Mouse (Mus musculus) cortical plate, adult 2 months (tissue): ENCODE results near the gene Nova1.

Source experiments
- CTCF ChIP-seq: fragments of 200-500 bp; IDR thresholded peaks from 2 replicates; pipeline ENCODE4 v1.5.1; 2011; ENCODE audit warnings: mild to moderate bottlenecking, control low read depth, low read length; ENCODE audit not compliant: insufficient read depth; ENCODE audit errors: extremely low read depth
- POLR2A ChIP-seq: fragments of 200-500 bp; IDR thresholded peaks from 2 replicates; pipeline ENCODE4 v1.6.1; 2011; ENCODE audit warnings: mild to moderate bottlenecking, low read length, control low read depth; ENCODE audit not compliant: insufficient read depth; ENCODE audit errors: extremely low read depth

DNA sequence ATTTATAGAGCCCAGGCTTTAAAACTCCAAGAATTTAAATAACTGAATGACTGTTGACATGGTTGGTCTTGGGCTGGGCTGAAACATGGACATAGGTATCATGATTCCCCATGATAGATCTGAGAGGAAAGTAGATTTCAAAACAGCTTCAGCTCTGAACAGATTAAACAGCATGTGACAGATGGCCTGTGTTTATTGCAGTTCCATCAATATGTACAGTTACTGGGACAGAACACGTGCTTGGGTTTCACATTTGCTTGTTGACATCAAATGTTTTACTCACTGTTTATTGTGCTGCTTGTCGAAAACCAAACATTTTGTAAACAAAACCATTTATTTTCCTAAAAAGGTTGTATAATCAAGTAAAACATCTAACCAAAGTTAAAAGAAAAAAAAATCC lies 142.4 kb downstream of the Nova1 start:
- TF ChIP-seq POLR2A (no peak), CTCF (no peak)
